Mouse (Mus musculus): ENCODE measurements around the gene Stat1. TPM values are rescaled to one million over a fixed set of nuclear protein-coding genes. Genes with fewer than 3 reads are reported as not detected.

The Stat1 gene
- polyA plus RNA-seq, 1 experiment from 2014 or later, result 11.2 TPM

GRCm38 (mm10) chr1:52152936-52153335, 33.7 kb downstream of the Stat1 start:
- Histone ChIP-seq H3K9me3 (replicated peaks) (no peaks in the 10 kb centered on the region), H3K27me3 (ENCODE audit: low read depth, poor library complexity, severe bottlenecking) (no peaks in the 10 kb centered on the region), H3K36me3 (peaks cover 9% of the 10 kb centered on the region; the same call in 1 of the 2 replicates), H3K4me3 (no peak overlapping the region), H3K27ac (replicated peaks) (no peak overlapping the region), H3K4me1 (peaks cover 36% of the 10 kb centered on the region)
- 27% methylated on average over 3 of the region's 3 CpGs for WGBS
- no peak for DNase-seq (ENCODE audit: low spot score)

GRCm38 (mm10) chr1:52154890-52155289, 35.6 kb downstream of the Stat1 start:
- H3K4me1 ChIP-seq, result peaks cover 18% of the 10 kb centered on the region
- 90% methylated on average over 8 of the region's 8 CpGs for WGBS
- no peak for DNase-seq (ENCODE audit: low spot score)
- H3K9me3 ChIP-seq (replicated peaks), result no peaks in the 10 kb centered on the region
- peaks cover 9% of the 10 kb centered on the region; the same call in 1 of the 2 replicates for H3K36me3 ChIP-seq
- H3K27ac ChIP-seq (replicated peaks), result no peak overlapping the region
- no peaks in the 10 kb centered on the region for H3K27me3 ChIP-seq (ENCODE audit: low read depth, poor library complexity, severe bottlenecking)
- no peak overlapping the region for H3K4me3 ChIP-seq

DNA sequence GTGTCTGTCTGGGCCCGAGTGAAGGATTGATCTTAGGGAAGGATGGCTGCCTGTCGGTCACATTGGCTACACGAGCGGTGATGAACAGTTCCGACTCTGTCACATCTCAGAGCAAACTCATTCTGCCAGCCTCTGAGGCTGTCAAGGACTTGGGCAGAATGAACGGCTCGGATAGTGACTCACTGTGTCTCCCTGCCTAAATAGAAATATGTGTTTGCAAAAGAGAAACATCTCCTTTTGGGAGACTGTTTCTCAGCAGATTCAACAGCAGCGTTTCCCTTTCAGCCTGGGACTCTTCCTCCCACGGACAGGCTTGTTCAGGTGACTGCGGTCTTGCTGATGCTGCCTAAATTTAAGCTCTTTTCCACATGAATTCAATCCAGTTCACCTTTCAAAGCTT, 37.1 kb downstream of the Stat1 start:
- 91% methylated on average over 10 of the region's 10 CpGs for WGBS

DNA sequence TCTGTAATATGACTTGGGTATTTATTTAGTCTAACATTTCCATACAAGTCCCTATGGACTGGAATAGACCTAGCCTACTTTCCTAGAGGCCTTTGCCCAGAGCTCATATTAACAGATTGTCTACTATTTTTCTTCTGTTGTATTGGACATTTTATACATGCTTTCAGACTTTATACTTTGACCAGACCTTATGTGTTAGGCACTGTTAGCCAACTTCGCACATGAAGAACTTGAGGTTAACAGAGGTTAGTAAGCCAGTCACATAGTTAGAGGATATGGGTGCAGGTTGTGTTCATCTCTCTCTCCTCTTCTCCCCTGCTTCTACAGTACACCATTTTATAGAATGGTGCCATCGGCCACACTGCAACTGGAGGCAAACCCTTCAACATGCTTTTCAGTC, 38.8 kb downstream of the Stat1 start:
- H3K9me3 ChIP-seq (replicated peaks), result no peaks in the 10 kb centered on the region
- no peak overlapping the region for H3K4me3 ChIP-seq
- no peak for DNase-seq (ENCODE audit: low spot score)
- H3K36me3 ChIP-seq, result 0 out of 2 replicates have a peak, but pooled peaks cover 4% of the 10 kb centered on the region
- H3K4me1 ChIP-seq, result peaks cover 8% of the 10 kb centered on the region
- no peak overlapping the region for H3K27ac ChIP-seq (replicated peaks)
- H3K27me3 ChIP-seq (ENCODE audit: low read depth, poor library complexity, severe bottlenecking), result no peaks in the 10 kb centered on the region
- 89% methylated on average over 2 of the region's 2 CpGs for WGBS

More for the DNA sequence above, 37.1 kb downstream of the Stat1 start:
- H3K27ac ChIP-seq (replicated peaks), result no peak overlapping the region
- no peaks in the 10 kb centered on the region for H3K27me3 ChIP-seq (ENCODE audit: low read depth, poor library complexity, severe bottlenecking)
- peaks cover 6% of the 10 kb centered on the region; the same call in 1 of the 2 replicates for H3K36me3 ChIP-seq
- DNase-seq (ENCODE audit: low spot score), result no peak
- no peaks in the 10 kb centered on the region for H3K9me3 ChIP-seq (replicated peaks)
- H3K4me1 ChIP-seq, result peaks cover 7% of the 10 kb centered on the region
- H3K4me3 ChIP-seq, result no peak overlapping the region

DNA sequence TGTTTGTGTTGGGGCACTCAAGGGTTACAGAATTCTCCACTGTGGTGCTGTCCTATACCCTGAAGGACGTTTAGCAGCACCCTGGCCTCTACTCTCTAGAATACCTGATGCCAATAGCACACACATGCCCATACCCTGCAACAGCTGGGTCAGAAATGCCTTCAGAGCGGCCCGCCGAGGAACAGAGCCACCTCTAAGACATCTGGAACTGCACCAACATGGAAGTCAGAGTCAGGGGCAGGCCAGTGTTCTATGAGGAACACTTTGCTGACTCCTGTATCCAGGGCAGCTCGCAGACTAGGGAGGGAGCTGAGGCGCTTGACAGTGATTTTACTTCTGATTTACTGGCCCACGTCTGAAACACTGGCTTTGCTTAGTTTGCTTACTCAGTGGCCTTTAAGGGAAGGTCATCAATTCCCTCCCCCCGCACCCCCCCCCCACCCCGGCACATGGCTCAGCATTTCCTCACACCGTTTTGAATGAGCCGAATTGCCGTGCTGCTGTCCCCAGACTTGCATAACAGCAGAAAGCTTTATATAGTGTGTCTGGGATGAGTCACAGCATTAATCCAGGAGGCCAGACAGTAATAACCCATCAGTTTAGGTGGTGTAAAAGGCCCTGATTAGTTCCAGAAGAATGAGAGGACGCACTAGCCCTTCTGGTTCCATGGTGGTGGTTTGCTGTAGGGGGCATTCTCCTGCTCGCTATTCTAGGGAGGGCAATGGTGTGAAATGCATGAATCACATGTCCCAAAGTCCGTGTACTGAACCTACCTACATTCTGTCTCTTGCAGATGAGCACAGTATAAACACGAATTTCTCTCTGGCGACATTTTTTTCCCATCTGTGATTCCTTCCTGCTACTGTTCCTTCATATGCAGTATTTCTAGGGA, 39.5 kb downstream of the Stat1 start:
- Histone ChIP-seq H3K27ac (replicated peaks) (no peak overlapping the region), H3K4me1 (0 out of 2 replicates have a peak, but pooled peaks cover 6% of the 10 kb centered on the region), H3K9me3 (replicated peaks) (no peaks in the 10 kb centered on the region), H3K36me3 (0 out of 2 replicates have a peak, but pooled peaks cover 4% of the 10 kb centered on the region), H3K27me3 (ENCODE audit: low read depth, poor library complexity, severe bottlenecking) (no peaks in the 10 kb centered on the region), H3K4me3 (no peak overlapping the region)
- DNase-seq (ENCODE audit: low spot score), result no peak
- WGBS, result 87% methylated on average over 17 of the region's 17 CpGs

DNA sequence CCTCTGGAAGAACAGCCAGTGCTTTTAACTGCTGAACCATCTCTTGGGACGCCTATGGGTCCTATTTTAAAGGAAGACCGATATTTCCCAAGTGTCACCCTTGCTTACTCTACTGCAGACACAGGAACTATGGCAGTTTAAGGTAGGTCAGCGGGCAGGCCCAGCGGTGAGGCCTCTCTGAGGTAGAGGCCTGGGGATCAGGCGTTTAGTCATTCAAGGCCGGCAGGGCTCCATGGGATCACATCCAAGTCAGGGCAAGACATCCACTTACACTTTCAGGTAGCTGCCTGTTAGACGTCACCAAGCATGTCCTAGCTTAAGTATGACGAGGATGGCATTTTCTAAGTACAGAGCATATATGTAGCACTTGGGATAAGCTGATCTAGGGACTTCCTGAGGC, 41.9 kb downstream of the Stat1 start:
- H3K4me3 ChIP-seq, result no peak overlapping the region
- 0 out of 2 replicates have a peak, but pooled peaks cover 4% of the 10 kb centered on the region for H3K36me3 ChIP-seq
- no peak for DNase-seq (ENCODE audit: low spot score)
- no peak overlapping the region for H3K27ac ChIP-seq (replicated peaks)
- WGBS, result 89% methylated on average over 8 of the region's 8 CpGs
- no peaks in the 10 kb centered on the region for H3K9me3 ChIP-seq (replicated peaks)
- H3K27me3 ChIP-seq (ENCODE audit: low read depth, poor library complexity, severe bottlenecking), result no peaks in the 10 kb centered on the region
- 0 out of 2 replicates have a peak, but pooled peaks cover 6% of the 10 kb centered on the region for H3K4me1 ChIP-seq

DNA sequence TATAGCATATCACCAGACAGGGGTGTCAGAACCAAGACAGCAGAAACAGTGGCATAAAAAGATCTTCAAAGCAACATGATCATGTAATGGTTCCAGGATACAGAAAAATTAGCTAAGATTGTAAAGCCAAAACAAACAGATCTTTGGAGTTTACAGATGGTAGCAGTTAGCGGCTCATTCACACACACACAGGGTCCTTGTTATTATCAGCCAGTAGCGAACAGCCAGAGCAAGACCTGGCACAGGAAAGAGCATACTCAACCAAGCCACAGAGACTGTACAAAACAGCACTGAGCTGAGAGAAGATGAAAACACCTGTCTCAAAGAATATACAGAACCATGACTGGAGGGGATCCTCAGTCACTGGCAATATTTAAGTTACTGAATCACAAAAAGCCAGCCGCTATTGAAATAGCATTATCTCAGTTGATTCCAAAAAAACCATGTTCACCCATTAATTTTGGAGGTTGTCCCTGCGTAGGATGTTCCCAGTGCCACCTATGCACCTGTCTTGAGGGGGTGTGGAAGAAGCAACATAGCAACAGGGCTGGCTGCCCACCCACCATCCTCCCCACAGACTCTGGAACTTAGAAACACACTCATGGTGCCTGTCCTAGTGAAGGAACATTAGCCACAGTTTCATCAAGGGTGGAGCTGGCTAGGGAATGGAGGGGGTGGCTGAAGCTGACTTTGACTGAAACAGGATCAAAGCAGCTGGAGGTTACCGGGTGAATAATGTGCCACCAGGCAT, 44.6 kb downstream of the Stat1 start:
- DNase-seq (ENCODE audit: low spot score), result no peak
- H3K9me3 ChIP-seq (replicated peaks), result no peaks in the 10 kb centered on the region
- H3K4me1 ChIP-seq, result 0 out of 2 replicates have a peak, but pooled peaks cover 6% of the 10 kb centered on the region
- no peak overlapping the region for H3K27ac ChIP-seq (replicated peaks)
- 93% methylated on average over 5 of the region's 5 CpGs for WGBS
- no peaks in the 10 kb centered on the region for H3K27me3 ChIP-seq (ENCODE audit: low read depth, poor library complexity, severe bottlenecking)
- H3K36me3 ChIP-seq, result no peaks in the 10 kb centered on the region
- no peak overlapping the region for H3K4me3 ChIP-seq

GRCm38 (mm10) chr1:52166652-52167220, 47.5 kb downstream of the Stat1 start:
- 79% methylated on average over 14 of the region's 14 CpGs for WGBS
- no peaks in the 10 kb centered on the region for H3K36me3 ChIP-seq
- peak; percentile 5 for DNase-seq (ENCODE audit: low spot score)
- H3K9me3 ChIP-seq (replicated peaks), result no peaks in the 10 kb centered on the region
- H3K27ac ChIP-seq (replicated peaks), result no peak overlapping the region
- H3K4me1 ChIP-seq, result 0 out of 2 replicates have a peak, but pooled peaks cover under 1% of the 10 kb centered on the region
- H3K4me3 ChIP-seq, result no peak overlapping the region
- no peaks in the 10 kb centered on the region for H3K27me3 ChIP-seq (ENCODE audit: low read depth, poor library complexity, severe bottlenecking)

DNA sequence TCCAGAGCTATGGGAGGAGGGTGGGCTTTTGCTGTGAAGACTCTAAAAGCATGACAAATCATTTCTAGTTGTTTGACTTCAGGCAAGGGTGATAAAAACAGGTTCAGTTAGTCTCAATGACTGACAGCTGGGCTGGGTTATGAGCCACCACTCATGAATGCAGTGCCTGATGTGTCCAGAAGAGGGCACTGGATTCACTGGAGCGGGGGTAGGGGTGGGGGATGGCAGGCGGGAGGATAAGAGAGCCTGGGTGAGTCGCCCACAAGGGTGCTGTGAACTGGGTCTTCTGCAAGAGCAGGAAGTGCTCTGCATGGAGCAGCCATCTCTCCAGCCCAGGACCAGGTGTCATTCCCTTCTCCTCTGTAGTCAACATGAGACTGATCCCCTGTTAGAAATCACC, 50.8 kb downstream of the Stat1 start:
- Histone ChIP-seq H3K4me1 (no peaks in the 10 kb centered on the region), H3K27ac (replicated peaks) (no peak overlapping the region), H3K36me3 (no peaks in the 10 kb centered on the region), H3K9me3 (replicated peaks) (no peaks in the 10 kb centered on the region), H3K4me3 (no peak overlapping the region), H3K27me3 (ENCODE audit: low read depth, poor library complexity, severe bottlenecking) (no peaks in the 10 kb centered on the region)
- no peak for DNase-seq (ENCODE audit: low spot score)
- 7% methylated on average over 3 of the region's 3 CpGs for WGBS

GRCm38 (mm10) chr1:52170747-52171146, 51.5 kb downstream of the Stat1 start:
- H3K4me1 ChIP-seq, result no peaks in the 10 kb centered on the region
- H3K9me3 ChIP-seq (replicated peaks), result no peaks in the 10 kb centered on the region
- H3K27me3 ChIP-seq (ENCODE audit: low read depth, poor library complexity, severe bottlenecking), result no peaks in the 10 kb centered on the region
- H3K27ac ChIP-seq (replicated peaks), result no peak overlapping the region
- WGBS, result 76% methylated on average over 7 of the region's 7 CpGs
- no peaks in the 10 kb centered on the region for H3K36me3 ChIP-seq
- no peak for DNase-seq (ENCODE audit: low spot score)
- no peak overlapping the region for H3K4me3 ChIP-seq

- Histone ChIP-seq H3K27ac (replicated peaks) (no peak overlapping the region), H3K36me3 (no peaks in the 10 kb centered on the region), H3K9me3 (replicated peaks) (no peaks in the 10 kb centered on the region), H3K4me3 (no peak overlapping the region), H3K4me1 (no peaks in the 10 kb centered on the region), H3K27me3 (ENCODE audit: low read depth, poor library complexity, severe bottlenecking) (no peaks in the 10 kb centered on the region)
- DNase-seq (ENCODE audit: low spot score), result no peak
- WGBS, result 86% methylated on average over 8 of the region's 8 CpGs
Measured at GRCm38 (mm10) chr1:52171271-52171670, 52.0 kb downstream of the Stat1 start.

DNA sequence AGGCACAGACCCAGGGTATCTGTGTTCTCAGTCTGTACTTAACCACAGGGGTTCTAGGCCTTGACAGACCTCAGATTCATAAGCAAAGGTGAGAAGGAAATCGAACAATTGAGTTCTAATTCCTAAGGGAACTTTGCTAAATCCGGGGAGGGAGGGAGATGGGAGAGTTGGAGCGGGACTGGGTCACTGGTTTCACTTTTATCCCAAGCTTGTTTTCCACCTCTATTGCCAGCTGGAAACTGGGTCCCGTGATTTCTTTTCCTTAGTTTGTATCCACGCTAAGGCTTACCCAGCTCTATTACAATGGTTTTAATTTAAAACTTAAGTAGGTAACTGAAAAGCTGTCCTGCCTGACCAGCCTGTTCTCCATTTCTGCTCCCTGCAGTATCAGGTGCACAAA, 56.1 kb downstream of the Stat1 start:
- no peak for DNase-seq (ENCODE audit: low spot score)
- H3K27me3 ChIP-seq (ENCODE audit: low read depth, poor library complexity, severe bottlenecking), result no peaks in the 10 kb centered on the region
- H3K36me3 ChIP-seq, result no peaks in the 10 kb centered on the region
- H3K27ac ChIP-seq (replicated peaks), result no peak overlapping the region
- no peak overlapping the region for H3K4me3 ChIP-seq
- 71% methylated on average over 5 of the region's 5 CpGs for WGBS
- H3K9me3 ChIP-seq (replicated peaks), result no peaks in the 10 kb centered on the region
- no peaks in the 10 kb centered on the region for H3K4me1 ChIP-seq
